Mouse (Mus musculus) cerebellum, adult 2 months (tissue): ENCODE results near the gene Med13l.

Experiments
- CTCF ChIP-seq: fragments of 200-500 bp; IDR thresholded peaks from 2 replicates; pipeline ENCODE4 v1.5.1; 2011; ENCODE audit warnings: low read depth, mild to moderate bottlenecking, control low read depth, low read length, moderate library complexity, borderline replicate concordance; ENCODE audit not compliant: insufficient read depth
- POLR2A ChIP-seq: fragments of 200-500 bp; IDR thresholded peaks from 2 replicates; pipeline ENCODE4 v1.6.1; 2011; ENCODE audit warnings: low read length, control low read depth, borderline replicate concordance; ENCODE audit not compliant: insufficient read depth

DNA sequence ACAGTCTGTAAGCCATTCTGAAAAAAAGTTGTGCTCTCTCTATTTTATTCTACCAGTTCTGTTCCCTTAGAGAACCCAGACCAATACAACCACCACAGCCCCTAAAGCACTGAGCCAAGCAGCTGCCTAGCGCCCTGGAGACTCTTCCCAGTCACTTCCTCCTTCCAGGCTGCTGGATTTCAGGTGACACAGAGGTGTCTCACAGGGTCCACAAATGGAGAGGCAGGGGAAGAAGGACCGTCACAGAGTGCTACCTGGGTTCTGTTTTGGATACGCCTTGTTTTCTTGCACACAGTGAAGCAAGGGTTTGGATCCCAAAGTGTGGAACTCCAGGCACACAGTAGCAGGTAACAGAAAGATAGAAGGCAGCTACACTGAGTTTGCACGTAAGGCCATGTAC is 140.5 kb downstream of the Med13l start:
- TF ChIP-seq CTCF (no peak), POLR2A (no peak)
